Mouse (Mus musculus) ES-E14 (cell line): Measurements from ENCODE around the gene Prdx6.

ENCODE experiments used
- CHD2 ChIP-seq: IDR thresholded peaks from 2 replicates; pipeline ENCODE4 v1.6.1; 2014; ENCODE audit warnings: mild to moderate bottlenecking, low read depth, low read length, inconsistent platforms
- HCFC1 ChIP-seq: IDR thresholded peaks from 2 replicates; pipeline ENCODE4 v1.6.1; 2012; ENCODE audit warnings: low read length, inconsistent platforms, borderline replicate concordance; ENCODE audit not compliant: insufficient read depth
- MAFK ChIP-seq: IDR thresholded peaks from 2 replicates; pipeline ENCODE4 v1.6.1; 2014; ENCODE audit warnings: mild to moderate bottlenecking, low read depth, low read length, inconsistent platforms; ENCODE audit not compliant: insufficient read depth
- ZC3H11A ChIP-seq: IDR thresholded peaks from 2 replicates; pipeline ENCODE4 v1.6.1; 2012; ENCODE audit warnings: low read depth, mild to moderate bottlenecking, inconsistent platforms, low read length, borderline replicate concordance
- ZNF384 ChIP-seq: IDR thresholded peaks from 2 replicates; pipeline ENCODE4 v1.6.1; 2012; ENCODE audit warnings: low read depth, low read length, inconsistent platforms

GRCm38 (mm10) chr1:161263584-161263983 lies 12.6 kb upstream of the Prdx6 start:
- TF ChIP-seq HCFC1 (no peak), ZC3H11A (no peak), CHD2 (no peak), ZNF384 (no peak), MAFK (no peak)
